Mouse (Mus musculus) embryonic fibroblast, embryonic 13.5 days (primary cell): ENCODE data around the gene Sag.

Experiments used
- CTCF ChIP-seq: IDR thresholded peaks from 2 replicates; pipeline ENCODE4 v1.5.1; 2011; ENCODE audit warnings: mild to moderate bottlenecking, control low read depth, low read length, moderate library complexity, borderline replicate concordance; ENCODE audit not compliant: insufficient read depth
- POLR2A ChIP-seq: IDR thresholded peaks from 2 replicates; pipeline ENCODE4 v1.6.1; 2011; ENCODE audit warnings: low read depth, mild to moderate bottlenecking, control low read depth, low read length, moderate library complexity

- TF ChIP-seq CTCF, result no peak
- TF ChIP-seq POLR2A, result no peak
Measured at GRCm38 (mm10) chr1:87880856-87881255, 77.4 kb downstream of the Sag start.
